Mouse (Mus musculus) intestine, embryonic 16.5 days (tissue): ENCODE measurements around the gene Dpep2nb. TPM values are rescaled to one million over a fixed set of nuclear protein-coding genes. Genes with fewer than 3 reads are reported as not detected.
A peak's percentile ranks its signal among the peaks of the same experiment; 100 is the strongest.
"Not testable (repeated sequence)": the region's sequence is repeated elsewhere in the genome, so short reads cannot be mapped to it uniquely, and the experiment has no call there.

ENCODE experiments used
- ATAC-seq: fragments of 200-750 bp; cut with Nextera tagmentation; 2 replicates; pipeline ENCODE4 v1.8.0; 2017; ENCODE audit warnings: moderate TSS enrichment, moderate library complexity
- H3K27ac ChIP-seq: fragments of 300-500 bp; sonication (generic); 2 replicates; pipeline ENCODE4 v1.5.1; 2014; ENCODE audit warnings: mild to moderate bottlenecking, low read length
- H3K27me3 ChIP-seq: fragments of 300-500 bp; sonication (generic); replicated peaks from 2 replicates; pipeline ENCODE4 v1.6.1; 2014; ENCODE audit warnings: low read length, control low read depth, mixed read lengths; ENCODE audit not compliant: control insufficient read depth, insufficient read depth
- H3K36me3 ChIP-seq: fragments of 300-500 bp; sonication (generic); 2 replicates; pipeline ENCODE4 v1.6.1; 2014; ENCODE audit warnings: low read length, control low read depth; ENCODE audit not compliant: control insufficient read depth, insufficient read depth
- H3K4me1 ChIP-seq: fragments of 300-500 bp; sonication (generic); 2 replicates; pipeline ENCODE4 v1.6.1; 2014; ENCODE audit warnings: low read length, control low read depth, mixed read lengths; ENCODE audit not compliant: control insufficient read depth, insufficient read depth
- H3K4me2 ChIP-seq: fragments of 300-500 bp; sonication (generic); 2 replicates; pipeline ENCODE4 v1.6.1; 2014; ENCODE audit warnings: low read depth, low read length, control low read depth
- H3K4me3 ChIP-seq: fragments of 300-500 bp; sonication (generic); 2 replicates; pipeline ENCODE4 v1.5.1; 2014; ENCODE audit warnings: mild to moderate bottlenecking, low read length
- H3K9ac ChIP-seq: fragments of 300-500 bp; sonication (generic); 2 replicates; pipeline ENCODE4 v1.6.1; 2014; ENCODE audit warnings: low read depth, low read length
- H3K9me3 ChIP-seq: fragments of 300-500 bp; sonication (generic); 2 replicates; pipeline ENCODE4 v1.6.1; 2016; ENCODE audit warnings: low read length, control low read depth; ENCODE audit not compliant: control insufficient read depth
- WGBS: fragments of 180-500 bp; shearing (Covaris S2); extraction: QIAGEN DNeasy Blood & Tissue Kit; methylation state at CpG from one replicate; pipeline ENCODE4 v1.1.7; 2014; 5-methylcytosine and 5-hydroxymethylcytosine counted together
- polyA plus RNA-seq: library from polyadenylated mRNA; unstranded; fragments of >200 nt; fragmentation: Nextera tagmentation; extraction: Ambion mirVana; gene quantifications from 2 replicates; pipeline ENCODE4 v1.2.1, GENCODE M21; 2015

The Dpep2nb gene
- polyA plus RNA-seq, 1 experiment from 2014 or later, result 0.12 TPM

- Histone ChIP-seq H3K27ac (no peak overlapping the region), H3K4me2 (no peak overlapping the region), H3K9ac (no peak overlapping the region), H3K4me3 (no peak overlapping the region), H3K27me3 (no peaks in the 10 kb centered on the region), H3K9me3 (no peaks in the 10 kb centered on the region), H3K36me3 (no peaks in the 10 kb centered on the region), H3K4me1 (peaks cover 6% of the 10 kb centered on the region; the same call in 1 of the 2 replicates)
- WGBS, result 59% methylated on average over 4 of the region's 4 CpGs
- ATAC-seq, result no peak
Measured at GRCm38 (mm10) chr8:105993226-105993625, 12.5 kb downstream of the Dpep2nb start.

- whole genome bisulfite sequencing, result 61% methylated on average over 5 of the region's 5 CpGs
- Histone ChIP-seq H3K9ac (no peak overlapping the region), H3K9me3 (no peaks in the 10 kb centered on the region), H3K27ac (no peak overlapping the region), H3K4me1 (peaks cover 6% of the 10 kb centered on the region; the same call in 1 of the 2 replicates), H3K36me3 (no peaks in the 10 kb centered on the region), H3K27me3 (no peaks in the 10 kb centered on the region), H3K4me3 (no peak overlapping the region), H3K4me2 (no peak overlapping the region)
- no peak for ATAC-seq
Measured at GRCm38 (mm10) chr8:105992499-105992898, 13.3 kb downstream of the Dpep2nb start.

- ATAC-seq, result no peak
- no peak overlapping the region for H3K4me3 ChIP-seq
- 59% methylated on average over 2 of the region's 2 CpGs for WGBS
Measured at GRCm38 (mm10) chr8:105991546-105991945, 14.2 kb downstream of the Dpep2nb start.

GRCm38 (mm10) chr8:105990856-105991387 is 14.9 kb downstream of the Dpep2nb start, which contains the start of gene Dus2:
Dus2 (plus strand) TSS chr8:105991337.
- peak within 1 kb of the TSS; percentile 34; the same call in 1 of the 2 replicates for H3K4me2 ChIP-seq
- H3K4me3 ChIP-seq, result 0 out of 2 replicates have a peak within 1 kb of the TSS, but pooled peaks have one; percentile 9
- no peak within 1 kb of the TSS for H3K27ac ChIP-seq
- H3K27me3 ChIP-seq, result no peaks in the 10 kb centered on the region
- H3K36me3 ChIP-seq, result no peaks in the 10 kb centered on the region
- no peaks in the 10 kb centered on the region for H3K9me3 ChIP-seq
- H3K4me1 ChIP-seq, result peaks cover 6% of the 10 kb centered on the region; the same call in 1 of the 2 replicates
- H3K9ac ChIP-seq, result peak within 1 kb of the TSS; percentile 51
- WGBS, result 10% methylated on average over 15 of the region's 15 CpGs
- ATAC-seq, result peak; percentile 81

More at GRCm38 (mm10) chr8:105991546-105991945, 14.2 kb downstream of the Dpep2nb start:
- Histone ChIP-seq H3K9ac (peak overlapping the region; percentile 26; the same call in 1 of the 2 replicates), H3K9me3 (no peaks in the 10 kb centered on the region), H3K4me2 (0 out of 2 replicates have a peak overlapping the region, but pooled peaks have one; percentile 34), H3K27ac (no peak overlapping the region), H3K27me3 (no peaks in the 10 kb centered on the region), H3K4me1 (peaks cover 6% of the 10 kb centered on the region; the same call in 1 of the 2 replicates), H3K36me3 (no peaks in the 10 kb centered on the region)

GRCm38 (mm10) chr8:105988546-105988945 is 17.2 kb downstream of the Dpep2nb start:
- Histone ChIP-seq H3K27ac (no peak overlapping the region), H3K36me3 (no peaks in the 10 kb centered on the region), H3K4me1 (peaks cover 6% of the 10 kb centered on the region; the same call in 1 of the 2 replicates), H3K9me3 (no peaks in the 10 kb centered on the region), H3K9ac (no peak overlapping the region), H3K4me3 (no peak overlapping the region), H3K4me2 (no peak overlapping the region), H3K27me3 (no peaks in the 10 kb centered on the region)
- 83% methylated on average over 11 of the region's 11 CpGs for WGBS
- no peak for ATAC-seq

- WGBS, result 76% methylated on average over 11 of the region's 11 CpGs
- not testable (repeated sequence) for H3K36me3 ChIP-seq, ATAC-seq, H3K27ac ChIP-seq, H3K9ac ChIP-seq, H3K9me3 ChIP-seq, H3K4me3 ChIP-seq, H3K27me3 ChIP-seq, H3K4me2 ChIP-seq, H3K4me1 ChIP-seq
Measured at GRCm38 (mm10) chr8:105983406-105983805, 22.4 kb downstream of the Dpep2nb start.

GRCm38 (mm10) chr8:105981146-105981545 is 24.6 kb downstream of the Dpep2nb start:
- no peaks in the 10 kb centered on the region for H3K36me3 ChIP-seq
- ATAC-seq, result no peak
- no peaks in the 10 kb centered on the region for H3K27me3 ChIP-seq
- WGBS, result 82% methylated on average over 1 of the region's 1 CpGs
- no peak overlapping the region for H3K27ac ChIP-seq
- H3K9me3 ChIP-seq, result no peaks in the 10 kb centered on the region
- no peak overlapping the region for H3K4me2 ChIP-seq
- no peaks in the 10 kb centered on the region for H3K4me1 ChIP-seq
- H3K4me3 ChIP-seq, result no peak overlapping the region
- no peak overlapping the region for H3K9ac ChIP-seq

GRCm38 (mm10) chr8:105979325-105979724 is 26.4 kb downstream of the Dpep2nb start, which contains the start of gene Dpep3:
Dpep3 (minus strand) TSS chr8:105979429.
- Histone ChIP-seq H3K27ac (no peak within 1 kb of the TSS), H3K9me3 (no peaks in the 10 kb centered on the region), H3K36me3 (no peaks in the 10 kb centered on the region), H3K4me3 (no peak within 1 kb of the TSS), H3K9ac (no peak within 1 kb of the TSS), H3K27me3 (no peaks in the 10 kb centered on the region), H3K4me2 (no peak within 1 kb of the TSS), H3K4me1 (no peaks in the 10 kb centered on the region)
- WGBS, result 89% methylated on average over 15 of the region's 15 CpGs
- no peak for ATAC-seq

- no peak for ATAC-seq
- no peaks in the 10 kb centered on the region for H3K36me3 ChIP-seq
- no peak overlapping the region for H3K4me2 ChIP-seq
- H3K4me3 ChIP-seq, result no peak overlapping the region
- H3K9ac ChIP-seq, result no peak overlapping the region
- no peaks in the 10 kb centered on the region for H3K4me1 ChIP-seq
- WGBS, result 64% methylated on average over 7 of the region's 7 CpGs
- H3K27me3 ChIP-seq, result no peaks in the 10 kb centered on the region
- no peak overlapping the region for H3K27ac ChIP-seq
- no peaks in the 10 kb centered on the region for H3K9me3 ChIP-seq
Measured at GRCm38 (mm10) chr8:105975363-105975762, 30.4 kb downstream of the Dpep2nb start.
